Mouse (Mus musculus) bone marrow macrophage, adult 2 months (primary cell): Measurements from ENCODE around the gene Hipk2.

Source experiments
- CTCF ChIP-seq: IDR thresholded peaks from 2 replicates; pipeline ENCODE4 v1.5.1; 2012; ENCODE audit warnings: low read depth, mild to moderate bottlenecking, low read length, moderate library complexity
- POLR2A ChIP-seq: IDR thresholded peaks from 2 replicates; pipeline ENCODE4 v1.6.1; 2012; ENCODE audit warnings: mild to moderate bottlenecking, low read depth, low read length, borderline replicate concordance

DNA sequence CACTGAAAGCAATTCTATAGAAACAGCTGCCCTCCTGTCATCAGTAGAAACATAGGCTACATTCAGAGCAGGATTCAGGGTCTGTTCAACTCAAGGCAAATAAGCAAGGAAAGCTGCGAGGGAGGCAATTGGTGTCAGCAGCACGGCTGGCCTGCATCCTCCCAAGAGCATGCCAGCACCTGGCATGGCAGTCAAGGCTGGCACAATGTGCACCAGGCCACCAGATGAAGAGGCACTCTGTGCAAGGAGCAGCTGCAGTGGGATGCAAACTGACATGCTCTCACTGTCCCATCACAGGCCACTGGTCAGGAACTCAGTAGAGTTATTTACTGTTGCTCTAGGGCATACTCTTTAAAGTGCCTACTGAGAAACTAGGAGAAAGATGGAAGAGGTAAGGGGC lies 35.6 kb downstream of the Hipk2 start:
- TF ChIP-seq POLR2A (no peak), CTCF (no peak)
